Mouse (Mus musculus): ENCODE data around the gene Gm21973.

The Gm21973 gene

DNA sequence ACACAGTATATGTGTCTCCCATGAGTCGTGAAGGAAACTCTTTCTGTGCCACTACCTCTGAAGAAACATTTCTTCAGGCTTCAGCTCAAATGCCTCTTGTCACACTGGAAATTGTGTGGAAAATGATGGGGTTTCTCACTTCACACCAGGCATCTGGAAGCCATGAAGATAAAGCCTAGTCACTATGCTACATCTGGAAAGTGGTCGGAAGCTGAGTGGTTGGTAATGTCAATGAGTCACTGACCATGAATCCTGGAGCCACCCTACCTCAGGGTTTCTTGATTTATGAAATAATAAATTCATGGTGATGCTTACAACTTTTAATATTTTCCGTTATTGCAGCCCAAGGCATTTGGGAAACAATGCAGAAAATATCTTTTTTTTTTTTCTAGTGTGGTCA lies 84.7 kb downstream of the Gm21973 start:
- no peak for DNase-seq

- no peak for DNase-seq
Observed at GRCm38 (mm10) chr15:10410881-10411280, 85.7 kb downstream of the Gm21973 start.

DNA sequence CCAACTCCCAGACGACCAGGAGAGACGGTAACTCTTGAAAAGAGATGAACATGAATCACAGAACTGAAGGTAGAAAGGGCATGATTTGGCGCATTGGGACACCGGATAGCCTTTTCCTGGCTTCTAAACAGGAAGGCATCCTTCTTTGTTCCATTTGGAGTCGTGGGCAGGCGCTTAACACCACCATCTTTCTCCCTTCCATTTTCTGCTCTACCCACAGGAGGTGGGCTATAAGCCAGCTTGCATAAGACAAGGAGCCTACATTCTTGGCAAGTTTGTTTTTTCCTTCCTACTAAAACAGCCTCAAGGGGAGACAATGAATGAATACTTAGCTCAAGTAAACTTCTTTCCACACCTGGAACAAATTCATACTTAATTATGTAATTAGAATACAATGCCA lies 88.5 kb downstream of the Gm21973 start:
- DNase-seq, result no peak

DNA sequence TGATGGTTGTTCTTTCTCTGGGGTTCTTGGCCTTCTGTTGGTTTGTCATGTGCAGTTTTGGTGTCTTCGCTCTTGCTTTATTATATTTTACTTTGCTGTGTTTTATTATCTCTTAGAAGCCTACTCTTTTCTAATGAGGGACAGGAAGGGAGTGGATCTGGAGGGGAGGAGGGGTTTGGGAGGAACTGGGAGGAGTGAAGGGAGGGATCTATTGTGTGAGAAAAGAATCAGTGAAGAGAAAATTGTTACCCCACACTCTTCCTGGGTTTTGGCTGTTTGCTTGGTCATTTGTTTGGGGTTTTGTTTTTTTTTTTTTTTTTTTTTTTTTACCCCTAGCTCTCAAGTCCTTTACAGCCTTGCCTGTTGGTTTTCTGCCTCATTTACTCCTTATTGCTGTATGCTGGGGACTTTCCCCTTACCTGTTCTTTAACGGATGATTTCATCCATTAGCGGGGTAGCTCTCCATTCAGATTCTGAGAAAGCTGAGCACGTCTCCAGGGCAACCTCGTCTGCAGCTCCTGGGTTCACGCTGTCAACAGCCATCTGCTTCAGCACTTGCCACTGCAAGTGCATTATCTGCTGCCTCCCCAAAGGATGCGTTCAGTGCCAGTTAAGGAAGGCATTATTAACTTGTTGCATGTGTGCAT lies 96.1 kb downstream of the Gm21973 start:
- no peak for DNase-seq

DNA sequence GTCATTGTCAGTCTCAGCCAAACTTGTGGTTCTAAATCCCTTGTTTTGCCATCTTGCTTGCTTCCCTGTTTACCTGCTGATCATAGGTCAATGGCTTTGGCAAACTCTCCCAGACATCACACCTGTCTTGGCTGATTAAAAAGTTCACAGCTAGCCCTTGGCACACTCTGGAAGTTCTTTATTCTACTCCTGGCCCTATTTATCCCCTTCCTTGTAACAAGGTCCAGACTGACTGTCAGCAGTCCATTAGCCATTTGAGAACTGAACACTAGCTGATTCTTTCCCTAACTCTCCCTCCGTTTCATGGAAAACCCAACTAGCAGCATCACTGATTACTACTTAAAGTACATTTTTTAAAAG lies 96.6 kb downstream of the Gm21973 start:
- DNase-seq, result no peak

Data from heart, adult 11 months (tissue).